Mouse (Mus musculus) kidney, adult 9 months (tissue): ENCODE measurements around the gene Rnf103.

Experiments used
- DNase-seq: peaks from one replicate; pipeline ENCODE4 v3.0.0; 2022

The Rnf103 gene

GRCm38 (mm10) chr6:71492756-71493674 lies 679 bp upstream of the Rnf103 start:
- DNase-seq, result peak; percentile 52

DNA sequence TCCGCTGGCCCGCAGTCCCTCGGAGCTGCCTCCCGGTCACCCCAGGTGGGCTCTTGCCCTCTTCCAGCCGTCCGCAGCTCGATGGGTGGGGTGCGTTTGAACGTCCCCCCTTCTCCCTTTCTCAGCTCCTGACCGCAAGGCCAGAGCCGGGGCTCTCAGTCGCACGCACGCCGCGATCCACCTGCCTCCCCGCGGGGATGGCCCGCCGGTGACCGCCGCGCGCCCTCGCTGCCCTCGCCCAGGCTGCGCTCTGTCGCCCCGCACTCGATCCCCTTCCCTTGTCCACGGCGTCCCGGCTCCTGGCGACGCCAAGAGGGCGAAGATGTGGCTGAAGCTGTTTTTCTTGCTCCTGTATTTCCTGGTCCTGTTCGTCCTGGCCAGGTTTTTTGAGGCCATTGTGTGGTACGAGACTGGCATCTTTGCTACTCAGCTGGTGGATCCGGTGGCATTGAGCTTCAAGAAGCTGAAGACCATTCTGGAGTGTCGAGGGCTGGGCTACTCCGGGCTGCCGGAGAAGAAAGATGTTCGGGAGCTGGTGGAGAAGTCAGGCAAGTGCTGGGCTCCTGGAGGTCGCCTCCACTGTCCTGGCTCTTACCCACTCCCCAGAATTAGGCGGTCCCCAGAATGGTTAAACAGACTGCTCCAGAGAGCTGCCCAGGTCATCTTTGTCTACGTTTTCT lies 787 bp downstream of the Rnf103 start:
- DNase-seq, result peak; percentile 46

- DNase-seq, result no peak
These were observed 6.9 kb downstream of the Rnf103 start for GRCm38 (mm10) chr6:71500575-71500974.

DNA sequence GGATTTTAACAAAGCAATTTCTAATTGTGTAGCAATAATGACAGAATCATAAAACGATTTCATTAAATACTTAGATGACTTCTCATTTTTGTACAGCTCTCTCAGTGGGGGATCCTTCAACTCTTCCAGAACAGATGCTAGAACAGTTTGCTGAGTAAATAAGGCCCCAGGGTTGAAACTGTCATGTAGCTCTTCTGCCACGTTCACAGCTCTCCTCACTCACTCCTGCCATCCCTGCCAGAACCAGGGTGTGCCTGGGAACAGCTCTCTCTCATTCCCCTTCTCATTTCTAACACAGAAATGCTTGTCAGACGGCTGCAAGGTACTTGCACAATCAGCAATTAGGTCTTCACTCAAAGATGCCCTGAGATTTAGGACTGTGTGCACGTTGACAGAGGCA lies 9.3 kb downstream of the Rnf103 start:
- DNase-seq, result no peak

DNA sequence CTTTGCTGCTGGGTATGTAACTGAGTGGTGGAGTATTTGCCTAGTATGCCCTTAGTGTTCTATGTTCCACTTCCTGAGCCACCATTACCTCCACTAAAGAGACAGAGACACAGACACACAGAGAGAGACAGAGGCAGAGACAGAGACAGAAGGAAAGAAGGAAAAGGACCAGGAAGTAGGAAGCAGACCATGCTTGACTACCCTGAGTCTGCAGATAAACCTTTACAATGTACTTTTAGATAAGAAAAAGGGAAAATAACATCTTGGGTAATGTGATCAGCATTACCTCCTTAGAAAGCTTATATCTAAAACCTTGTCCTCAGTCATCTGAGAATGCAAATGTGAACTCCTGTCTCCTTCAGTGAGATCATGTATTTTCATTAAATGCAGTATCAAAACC lies 10.0 kb downstream of the Rnf103 start:
- no peak for DNase-seq

DNA sequence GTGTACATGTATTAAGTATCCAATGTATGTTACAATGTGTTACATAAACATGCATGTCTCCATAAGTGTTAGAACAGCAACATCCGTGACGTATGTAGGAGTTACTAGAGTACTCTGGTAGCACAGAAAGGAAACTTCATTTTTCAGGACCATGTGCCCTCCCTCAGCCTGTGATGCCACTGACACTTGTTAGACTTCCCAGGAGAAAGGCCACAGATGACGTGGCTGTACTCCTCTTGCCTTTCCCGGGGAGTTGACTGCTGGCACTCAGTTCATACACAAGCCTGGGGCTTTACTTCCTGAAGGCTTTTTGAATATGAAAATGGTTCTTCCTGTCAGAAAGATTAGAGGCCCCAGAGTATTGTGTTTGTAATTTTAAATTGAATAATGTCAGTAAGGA lies 10.4 kb downstream of the Rnf103 start:
- DNase-seq, result no peak

- no peak for DNase-seq
These were observed 12.0 kb downstream of the Rnf103 start for GRCm38 (mm10) chr6:71505671-71506070.

DNA sequence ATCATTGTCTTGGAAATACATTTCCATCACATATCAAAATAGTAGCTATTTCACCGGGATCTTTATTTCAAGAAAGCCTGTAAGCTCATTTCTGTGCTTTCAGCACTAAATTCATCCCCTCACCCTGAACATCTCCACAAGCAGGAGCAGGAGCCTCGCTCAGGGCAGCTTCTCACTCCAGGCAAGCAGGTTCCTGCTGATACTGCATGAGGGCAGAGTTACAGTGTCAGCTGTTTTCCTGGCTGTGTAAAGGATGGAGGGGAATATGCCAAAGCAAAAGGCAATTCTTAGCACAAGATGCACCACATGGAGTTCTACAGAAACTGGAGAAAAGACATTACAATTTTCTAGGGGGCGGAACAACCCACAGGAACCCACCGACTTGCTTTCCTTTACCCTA lies 25.8 kb downstream of the Rnf103 start:
- DNase-seq, result no peak

GRCm38 (mm10) chr6:71525556-71525955 lies 31.9 kb downstream of the Rnf103 start:
- DNase-seq, result no peak

DNA sequence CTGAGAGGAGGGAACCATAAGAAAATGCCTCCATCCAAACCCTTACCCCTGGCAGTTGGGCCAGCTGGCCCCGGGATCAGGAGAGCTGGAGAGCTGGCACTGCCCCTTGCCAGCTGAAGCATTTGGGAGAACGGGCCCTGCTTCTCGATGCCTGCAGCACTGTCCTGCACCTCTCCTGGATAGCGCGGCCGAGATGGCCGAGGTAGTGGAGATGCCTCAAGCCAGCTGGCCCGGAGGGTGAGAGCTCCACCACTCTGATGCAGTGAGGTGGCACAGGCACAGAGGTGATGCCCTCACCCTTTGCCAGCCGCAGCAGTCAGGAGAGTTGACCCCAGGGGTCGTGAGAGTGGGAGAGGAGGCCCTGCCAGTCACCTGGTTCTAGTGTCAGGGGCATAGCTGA lies 33.4 kb downstream of the Rnf103 start:
- no peak for DNase-seq

DNA sequence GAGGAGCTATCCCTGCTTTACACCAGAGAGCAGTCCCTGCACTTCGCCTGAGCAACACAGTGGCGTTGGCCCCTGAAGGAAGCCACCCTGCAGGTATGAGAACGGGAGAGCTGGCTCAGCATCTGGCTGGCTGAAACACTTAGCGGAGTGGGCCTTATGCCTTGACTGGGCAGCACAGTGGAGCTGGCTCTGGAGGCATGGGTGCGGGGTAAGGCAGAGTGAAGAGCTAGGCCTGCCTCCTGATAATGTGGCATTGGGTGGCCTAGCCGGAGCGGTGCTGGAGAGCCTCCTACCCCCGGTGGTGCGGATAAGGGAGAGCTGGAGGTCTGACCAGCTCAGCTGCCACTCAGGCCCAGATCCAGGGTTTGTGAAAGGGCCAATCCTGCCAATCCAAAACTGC lies 34.1 kb downstream of the Rnf103 start:
- no peak for DNase-seq

DNA sequence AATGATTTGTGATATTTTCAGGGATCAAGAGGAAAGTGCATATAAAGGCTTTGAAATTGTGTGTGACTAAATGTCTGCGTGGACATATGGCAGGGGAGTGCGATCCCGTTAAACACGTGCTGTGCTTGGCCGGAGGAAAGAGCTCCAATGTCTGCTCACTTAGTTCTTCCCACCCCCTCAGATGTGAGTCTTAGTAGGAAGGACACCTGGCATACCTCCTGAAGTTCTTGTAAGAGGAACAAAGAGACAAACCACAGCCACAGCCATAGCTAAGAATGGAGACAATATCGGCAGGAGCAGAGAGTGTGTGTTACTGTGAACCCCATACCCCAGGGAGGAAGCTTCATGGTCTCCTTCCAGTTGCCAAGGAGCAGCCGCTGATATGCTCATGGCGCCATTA lies 36.5 kb downstream of the Rnf103 start:
- DNase-seq, result no peak

GRCm38 (mm10) chr6:71537286-71537685 lies 43.6 kb downstream of the Rnf103 start:
- peak; percentile 26 for DNase-seq

GRCm38 (mm10) chr6:71543686-71544499 lies 50.2 kb downstream of the Rnf103 start, which contains the start of gene Chmp3:
TSS of gene Chmp3 (plus strand) at chr6:71543797.
- DNase-seq, result peak; percentile 98

GRCm38 (mm10) chr6:71555507-71555951 lies 61.8 kb downstream of the Rnf103 start:
- DNase-seq, result no peak

DNA sequence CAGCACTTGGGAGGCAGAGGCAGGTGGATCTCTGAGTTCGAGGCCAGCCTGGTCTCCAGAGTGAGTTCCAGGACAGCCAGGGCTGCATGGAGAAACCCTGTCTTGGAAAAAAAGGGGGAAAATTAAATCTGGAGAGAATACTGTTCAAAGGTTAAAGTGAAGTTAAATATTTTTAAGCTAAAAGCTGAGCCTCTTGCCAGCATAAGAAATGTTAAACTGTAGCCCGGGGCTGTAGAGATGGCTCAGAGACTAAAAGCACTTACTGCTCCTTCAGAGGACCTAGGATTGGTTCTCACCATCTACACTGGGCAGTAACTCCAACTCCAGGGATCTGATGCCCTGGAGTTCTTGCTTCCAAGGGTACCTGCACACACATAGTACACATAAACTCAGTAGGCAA lies 63.1 kb downstream of the Rnf103 start:
- peak; percentile 62 for DNase-seq
